16 mouse cellular contexts compared by ENCODE assay signal in the genomic region with DNA sequence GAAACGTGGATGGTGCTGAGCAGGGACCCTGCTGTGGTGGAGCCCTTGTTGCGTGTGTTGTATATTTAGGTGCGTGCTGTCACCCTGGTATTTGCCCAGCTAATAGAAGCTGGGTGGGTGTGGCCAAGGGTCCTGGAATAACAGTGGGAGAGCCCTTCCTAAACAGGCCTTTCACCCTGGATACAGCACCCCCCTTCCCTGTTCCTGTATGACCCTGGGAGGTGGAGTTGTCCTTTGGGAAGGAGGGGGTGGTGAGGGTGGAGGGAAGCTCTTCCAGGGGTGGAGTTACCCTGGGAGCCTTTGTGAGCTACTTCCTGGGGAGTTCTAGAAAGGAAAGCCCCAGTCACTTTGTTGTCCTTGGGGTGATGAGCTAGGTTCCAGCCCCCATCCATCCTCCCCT. TPM values are rescaled to one million over a fixed set of nuclear protein-coding genes. Genes with fewer than 3 reads are reported as not detected.
DNase-seq lines count a peak whose midpoint lies in the region; ATAC-seq and TF ChIP-seq lines count a peak whose summit lies in the region.
"Had no signal": no experiment of that assay in that cellular context is flagged by ENCODE, and none has a peak within 500 bp of the region (broad histone marks: within the 10 kb centered on the region; RNA-seq: fewer than 3 reads in every experiment).

No protein-coding gene starts in this region.

- 45% methylated on average over 3 of the region's 3 CpGs for WGBS in forebrain, embryonic 10.5 days
- 54% methylated on average over 3 of the region's 3 CpGs for WGBS in forebrain, embryonic 15.5 days
- 61% methylated on average over 3 of the region's 3 CpGs for WGBS in hindbrain, postnatal 0 days
- WGBS in hindbrain, embryonic 14.5 days, result 57% methylated on average over 3 of the region's 3 CpGs
- WGBS in lung, postnatal 0 days, result 46% methylated on average over 3 of the region's 3 CpGs
- WGBS in intestine, embryonic 16.5 days, result 37% methylated on average over 3 of the region's 3 CpGs

- no peaks in the 10 kb centered on the region for H3K9me3 ChIP-seq in forebrain, embryonic 10.5 days
- no peaks in the 10 kb centered on the region for H3K9me3 ChIP-seq in forebrain, embryonic 15.5 days
- H3K9me3 ChIP-seq in hindbrain, postnatal 0 days (ENCODE audit: low read length), result no peaks in the 10 kb centered on the region
- no peaks in the 10 kb centered on the region for H3K9me3 ChIP-seq in hindbrain, embryonic 14.5 days (ENCODE audit: control insufficient read depth, low read length)
- no peaks in the 10 kb centered on the region for H3K9me3 ChIP-seq in lung, postnatal 0 days (ENCODE audit: low read length)
- no peaks in the 10 kb centered on the region for H3K9me3 ChIP-seq in intestine, embryonic 16.5 days (ENCODE audit: control insufficient read depth, low read length)
- H3K9me3 ChIP-seq: forebrain, embryonic 13.5 days; liver, embryonic 15.5 days; neural tube, embryonic 13.5 days had no signal

- H3K4me1 ChIP-seq in forebrain, embryonic 10.5 days, result peaks cover 26% of the 10 kb centered on the region
- no peaks in the 10 kb centered on the region for H3K4me1 ChIP-seq in forebrain, embryonic 15.5 days
- peaks cover 11% of the 10 kb centered on the region for H3K4me1 ChIP-seq in hindbrain, postnatal 0 days (ENCODE audit: insufficient read depth, low read length)
- peaks cover 9% of the 10 kb centered on the region; the same call in 1 of the 2 replicates for H3K4me1 ChIP-seq in hindbrain, embryonic 14.5 days (replicated peaks; ENCODE audit: control insufficient read depth, insufficient read depth, low read length)
- H3K4me1 ChIP-seq in lung, postnatal 0 days (ENCODE audit: insufficient read depth, low read depth, low read length), result peaks cover 9% of the 10 kb centered on the region; the same call in 1 of the 2 replicates
- peaks cover 14% of the 10 kb centered on the region for H3K4me1 ChIP-seq in intestine, embryonic 16.5 days (ENCODE audit: control insufficient read depth, insufficient read depth, low read length)
- H3K4me1 ChIP-seq: liver, embryonic 15.5 days had no signal

- intact Hi-C loops in left cerebral cortex, adult 2 months (cut with DNase I), result no loop called here

- no peak for TF ChIP-seq CTCF in hindbrain, postnatal 0 days (IDR thresholded peaks at IDR 0.05; ENCODE audit: low read depth)
- no peak for TF ChIP-seq CTCF in lung, postnatal 0 days (IDR thresholded peaks at IDR 0.05)
- no peak for TF ChIP-seq CTCF in left cerebral cortex, adult 2 months (IDR thresholded peaks at IDR 0.05)

- no peak overlapping the region for H3K9ac ChIP-seq in forebrain, embryonic 15.5 days (replicated peaks)
- 0 out of 2 replicates have a peak overlapping the region, but pooled peaks have one; percentile 13 for H3K9ac ChIP-seq in hindbrain, postnatal 0 days (replicated peaks; ENCODE audit: low read length)
- no peak overlapping the region for H3K9ac ChIP-seq in hindbrain, embryonic 14.5 days
- no peak overlapping the region for H3K9ac ChIP-seq in lung, postnatal 0 days (replicated peaks; ENCODE audit: low read depth)
- H3K9ac ChIP-seq in intestine, embryonic 16.5 days (ENCODE audit: low read depth, low read length), result 0 out of 2 replicates have a peak overlapping the region, but pooled peaks have one; percentile 18
- H3K9ac ChIP-seq: forebrain, embryonic 13.5 days; liver, embryonic 15.5 days; neural tube, embryonic 13.5 days had no signal

- no peak overlapping the region for H3K4me3 ChIP-seq in forebrain, embryonic 10.5 days
- H3K4me3 ChIP-seq in forebrain, embryonic 15.5 days, result no peak overlapping the region
- H3K4me3 ChIP-seq in hindbrain, postnatal 0 days (ENCODE audit: low read length), result no peak overlapping the region
- H3K4me3 ChIP-seq in hindbrain, embryonic 14.5 days (replicated peaks; ENCODE audit: low read length), result no peak overlapping the region
- no peak overlapping the region for H3K4me3 ChIP-seq in lung, postnatal 0 days (ENCODE audit: low read depth, low read length)
- no peak overlapping the region for H3K4me3 ChIP-seq in intestine, embryonic 16.5 days (ENCODE audit: low read length)
- H3K4me3 ChIP-seq in left cerebral cortex, adult 2 months, result no peak overlapping the region
- H3K4me3 ChIP-seq: forebrain, embryonic 13.5 days; liver, embryonic 15.5 days; neural tube, embryonic 13.5 days had no signal

- DNase-seq in forebrain, embryonic 10.5 days (ENCODE audit: extremely low spot score, low spot score), result no peak
- DNase-seq in hindbrain, postnatal 0 days (ENCODE audit: low spot score), result no peak
- no peak for DNase-seq in hindbrain, embryonic 14.5 days (ENCODE audit: low spot score)
- DNase-seq in lung, postnatal 0 days (ENCODE audit: low spot score), result peak; percentile 33
- DNase-seq in lung, postnatal 14 days, result no peak
- DNase-seq in left cerebral cortex, adult 2 months (ENCODE audit: extremely low spot score in 1 of 2, low spot score in 2 of 2), result no peak
- DNase-seq: adrenal gland, postnatal 25 days; cerebellum, postnatal 25 days; left cerebral cortex, postnatal 4 days; thymus, adult 2 months had no signal

- H3K27me3 ChIP-seq in forebrain, embryonic 10.5 days (ENCODE audit: poor library complexity, severe bottlenecking), result no peaks in the 10 kb centered on the region
- H3K27me3 ChIP-seq in forebrain, embryonic 15.5 days, result no peaks in the 10 kb centered on the region
- no peaks in the 10 kb centered on the region for H3K27me3 ChIP-seq in hindbrain, postnatal 0 days (ENCODE audit: insufficient read depth, low read length)
- H3K27me3 ChIP-seq in hindbrain, embryonic 14.5 days (ENCODE audit: control insufficient read depth, insufficient read depth, low read length), result no peaks in the 10 kb centered on the region
- H3K27me3 ChIP-seq in lung, postnatal 0 days (replicated peaks; ENCODE audit: insufficient read depth, low read length), result no peaks in the 10 kb centered on the region
- no peaks in the 10 kb centered on the region for H3K27me3 ChIP-seq in intestine, embryonic 16.5 days (replicated peaks; ENCODE audit: control insufficient read depth, insufficient read depth, low read length)
- H3K27me3 ChIP-seq: forebrain, embryonic 13.5 days; liver, embryonic 15.5 days; neural tube, embryonic 13.5 days had no signal

- no peak for TF ChIP-seq EP300 in lung, postnatal 0 days (IDR thresholded peaks at IDR 0.05)

- no peaks in the 10 kb centered on the region for H3K36me3 ChIP-seq in forebrain, embryonic 10.5 days (replicated peaks)
- H3K36me3 ChIP-seq in forebrain, embryonic 15.5 days, result no peaks in the 10 kb centered on the region
- no peaks in the 10 kb centered on the region for H3K36me3 ChIP-seq in hindbrain, postnatal 0 days (ENCODE audit: insufficient read depth, low read length)
- H3K36me3 ChIP-seq in hindbrain, embryonic 14.5 days (replicated peaks; ENCODE audit: control insufficient read depth, insufficient read depth), result no peaks in the 10 kb centered on the region
- no peaks in the 10 kb centered on the region for H3K36me3 ChIP-seq in lung, postnatal 0 days (ENCODE audit: insufficient read depth, low read length)
- no peaks in the 10 kb centered on the region for H3K36me3 ChIP-seq in intestine, embryonic 16.5 days (ENCODE audit: control insufficient read depth, insufficient read depth, low read length)
- H3K36me3 ChIP-seq: liver, embryonic 15.5 days; neural tube, embryonic 13.5 days had no signal

- no peak overlapping the region for H3K4me2 ChIP-seq in forebrain, embryonic 15.5 days (replicated peaks)
- no peak overlapping the region for H3K4me2 ChIP-seq in hindbrain, postnatal 0 days (ENCODE audit: low read depth, low read length)
- H3K4me2 ChIP-seq in hindbrain, embryonic 14.5 days (replicated peaks), result no peak overlapping the region
- H3K4me2 ChIP-seq in lung, postnatal 0 days (replicated peaks; ENCODE audit: low read depth, low read length), result no peak overlapping the region
- H3K4me2 ChIP-seq in intestine, embryonic 16.5 days (ENCODE audit: low read depth, low read length), result no peak overlapping the region
- H3K4me2 ChIP-seq: forebrain, embryonic 13.5 days; liver, embryonic 15.5 days; neural tube, embryonic 13.5 days had no signal

- ATAC-seq in forebrain, embryonic 15.5 days (replicated peaks), result no peak; the same call in 1 of the 2 replicates
- no peak for ATAC-seq in hindbrain, postnatal 0 days
- ATAC-seq in hindbrain, embryonic 14.5 days (ENCODE audit: low FRiP score), result no peak
- peak; percentile 35 for ATAC-seq in lung, postnatal 0 days
- peak; percentile 50 for ATAC-seq in intestine, embryonic 16.5 days
- ATAC-seq: forebrain, embryonic 13.5 days; midbrain, embryonic 16.5 days had no signal

- H3K27ac ChIP-seq in forebrain, embryonic 10.5 days, result peak overlapping the region; percentile 31; the same call in 1 of the 2 replicates
- no peak overlapping the region for H3K27ac ChIP-seq in forebrain, embryonic 15.5 days (replicated peaks)
- H3K27ac ChIP-seq in hindbrain, postnatal 0 days, result no peak overlapping the region
- H3K27ac ChIP-seq in hindbrain, embryonic 14.5 days, result no peak overlapping the region
- H3K27ac ChIP-seq in lung, postnatal 0 days (ENCODE audit: low read length), result no peak overlapping the region
- peak overlapping the region; percentile 17; the same call in 1 of the 2 replicates for H3K27ac ChIP-seq in intestine, embryonic 16.5 days (ENCODE audit: low read length)
- H3K27ac ChIP-seq in left cerebral cortex, adult 2 months, result no peak overlapping the region
- H3K27ac ChIP-seq: forebrain, embryonic 13.5 days; liver, embryonic 15.5 days; neural tube, embryonic 13.5 days had no signal

RNA-seq across cellular contexts. Expression of a gene that starts 38.7 kb away (rescaled TPM):
- polyA plus RNA-seq in forebrain, embryonic 10.5 days (2016; fragmentation: Nextera tagmentation; extraction: Ambion mirVana), result 0.64 and 0.67 TPM in 2 replicates
- 5.4 and 5.6 TPM in 2 replicates for polyA plus RNA-seq in forebrain, embryonic 15.5 days (2015; fragmentation: Nextera tagmentation; extraction: Ambion mirVana)
- total RNA-seq in hindbrain, postnatal 0 days (2014; rRNA removed), result 82.7 and 85.5 TPM in 2 replicates
- polyA plus RNA-seq in hindbrain, postnatal 0 days (2015; fragmentation: Nextera tagmentation; extraction: Ambion mirVana), result 5.7 and 6.3 TPM in 2 replicates
- 7.9 and 9.0 TPM in 2 replicates for polyA plus RNA-seq in hindbrain, embryonic 14.5 days (2014; fragmentation: Nextera tagmentation; extraction: Ambion mirVana)
- 0.48 and 0.63 TPM in 2 replicates for polyA plus RNA-seq in lung, postnatal 0 days (2015; fragmentation: Nextera tagmentation; extraction: Ambion mirVana)
- 1.9 and 2.0 TPM in 2 replicates for polyA plus RNA-seq in intestine, embryonic 16.5 days (2015; fragmentation: Nextera tagmentation; extraction: Ambion mirVana)
- 100 to 1,000 TPM in 1 of 2 experiments, 10 to 100 TPM in 1; 96.8 to 129 TPM for total RNA-seq in left cerebral cortex, adult 2 months (2021)

Comparison
In these comparisons a context has a peak if more than half of its experiments do, and no peak if none do; other contexts are left out.
1. H3K27ac ChIP-seq: peak in forebrain, embryonic 10.5 days (single experiment) and intestine, embryonic 16.5 days (single experiment); none in forebrain, embryonic 15.5 days (single experiment), hindbrain, postnatal 0 days (single experiment), hindbrain, embryonic 14.5 days (single experiment), lung, postnatal 0 days (single experiment) and left cerebral cortex, adult 2 months (single experiment).
2. H3K9ac ChIP-seq: peak in hindbrain, postnatal 0 days (single experiment) and intestine, embryonic 16.5 days (single experiment); none in forebrain, embryonic 15.5 days (single experiment), hindbrain, embryonic 14.5 days (single experiment) and lung, postnatal 0 days (single experiment).
3. ATAC-seq: peak in lung, postnatal 0 days (single experiment) and intestine, embryonic 16.5 days (single experiment); none in forebrain, embryonic 15.5 days (single experiment), hindbrain, postnatal 0 days (single experiment) and hindbrain, embryonic 14.5 days (single experiment).